Mouse (Mus musculus) layer of hippocampus, adult 2 months (tissue): ENCODE results near the gene Haus4. TPM values are rescaled to one million over a fixed set of nuclear protein-coding genes. Genes with fewer than 3 reads are reported as not detected.

Source experiments
- DNase-seq, 2 experiments: peaks; one replicate each; pipeline ENCODE4 v3.0.0; 2022; ENCODE audit warnings: low spot score in 2 of 2
- H3K27ac ChIP-seq: fragments of 200-600 bp; 2 replicates; pipeline ENCODE4 v1.8.1; 2022
- H3K4me3 ChIP-seq: fragments of 200-600 bp; 2 replicates; pipeline ENCODE4 v1.8.1; 2022; ENCODE audit warnings: mild to moderate bottlenecking
- CTCF ChIP-seq: fragments of 200-600 bp; conservative IDR thresholded peaks from 2 replicates; pipeline ENCODE4 v1.8.1; 2022; ENCODE audit warnings: antibody characterized with exemption, mild to moderate bottlenecking, moderate library complexity
- long read RNA-seq, 2 experiments: library from polyadenylated mRNA; stranded (forward); transcript quantifications; one replicate each; pipeline ENCODE4 v2.0.0; 2021; ENCODE audit warnings: borderline mapping rate in 2 of 2
- total RNA-seq, 2 experiments: library from RNA; stranded (reverse); gene quantifications; 2 replicates each; pipeline ENCODE4 v1.2.3; 2021

Gene Haus4
- total RNA-seq = 1 to 10 TPM; 4.4 to 4.8 TPM
- long read RNA-seq, experiment 1, transcript Haus4-201 (10 exons, 1,587 nt) = major isoform, 6 of 8 reads
- long read RNA-seq, experiment 1, partial matches to known transcripts = 1 of 8 reads
- long read RNA-seq, experiment 1, other reads (novel, unspliced or antisense) = 1 of 8 reads
- long read RNA-seq, experiment 2, transcript Haus4-201 (10 exons, 1,587 nt) = major isoform, 5 of 8 reads
- long read RNA-seq, experiment 2, partial matches to known transcripts = 1 of 8 reads
- long read RNA-seq, experiment 2, other reads (novel, unspliced or antisense) = 2 of 8 reads

DNA sequence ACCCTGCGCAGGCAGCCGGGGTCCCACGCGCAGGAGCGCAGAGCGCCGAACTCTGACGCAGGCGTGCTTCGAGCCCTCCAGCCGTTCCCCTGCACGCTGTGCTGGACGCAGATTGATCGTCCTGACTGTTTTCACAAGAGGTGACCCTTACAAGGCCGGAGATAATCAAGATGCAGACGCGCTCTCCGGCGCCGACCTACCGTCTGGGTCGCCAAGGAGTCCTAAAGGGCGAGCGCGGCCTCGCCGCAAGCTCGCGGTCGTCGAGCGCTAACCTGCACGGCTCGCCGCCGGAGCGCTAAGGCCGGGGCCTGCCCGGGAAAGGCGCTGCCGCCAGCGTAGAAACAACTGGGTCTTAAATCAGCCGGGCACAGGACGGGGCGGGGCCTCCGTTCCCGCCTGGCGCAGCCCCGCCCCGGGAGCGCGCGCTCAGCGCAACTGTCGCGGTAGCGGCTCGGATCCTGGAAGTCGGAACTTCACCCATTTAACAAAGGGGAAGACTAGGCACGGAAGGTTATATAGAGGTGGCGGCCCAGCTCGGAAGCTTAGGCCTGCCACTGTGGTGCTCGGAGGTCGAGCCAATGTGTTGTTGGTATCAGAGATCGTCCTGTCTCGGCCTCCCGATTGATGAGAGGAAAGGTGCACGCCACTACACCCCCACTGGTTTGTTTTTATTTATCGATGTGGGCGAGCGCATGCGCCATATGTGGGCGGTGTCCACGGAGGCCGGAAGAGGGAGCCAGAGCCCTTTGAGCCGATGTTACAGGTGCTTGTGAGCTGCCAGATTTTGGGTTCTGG, at the start of gene Haus4:
Gene Haus4, minus strand, starts transcription at position 642 of the 795 bp plus-strand sequence.
- peak; percentile 66 for TF ChIP-seq CTCF
- Histone ChIP-seq H3K27ac (peak within 1 kb of the TSS; percentile 68), H3K4me3 (peak within 1 kb of the TSS; percentile 78)
- DNase-seq = peak; percentile 32 to 63

DNA sequence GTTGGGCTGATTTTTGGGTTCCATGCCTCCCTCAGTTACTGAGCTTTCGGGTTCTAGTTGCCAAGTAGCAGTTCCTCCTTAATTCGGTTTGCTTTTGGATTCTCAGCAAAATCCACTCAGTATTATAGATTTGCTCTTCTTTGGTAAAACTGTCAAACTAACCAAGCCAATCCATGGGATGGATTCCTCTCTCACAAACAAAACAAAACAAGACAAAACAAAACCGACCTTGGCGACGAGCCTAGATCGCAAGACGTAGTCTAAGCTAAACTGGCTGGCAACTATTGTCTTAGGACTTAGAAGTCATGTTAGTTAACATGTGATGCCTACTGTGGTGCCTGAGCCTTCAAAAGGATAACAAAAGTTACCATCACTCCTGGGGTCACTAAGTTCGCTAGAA, 49.3 kb upstream of the Haus4 start:
- no peak for TF ChIP-seq CTCF

DNA sequence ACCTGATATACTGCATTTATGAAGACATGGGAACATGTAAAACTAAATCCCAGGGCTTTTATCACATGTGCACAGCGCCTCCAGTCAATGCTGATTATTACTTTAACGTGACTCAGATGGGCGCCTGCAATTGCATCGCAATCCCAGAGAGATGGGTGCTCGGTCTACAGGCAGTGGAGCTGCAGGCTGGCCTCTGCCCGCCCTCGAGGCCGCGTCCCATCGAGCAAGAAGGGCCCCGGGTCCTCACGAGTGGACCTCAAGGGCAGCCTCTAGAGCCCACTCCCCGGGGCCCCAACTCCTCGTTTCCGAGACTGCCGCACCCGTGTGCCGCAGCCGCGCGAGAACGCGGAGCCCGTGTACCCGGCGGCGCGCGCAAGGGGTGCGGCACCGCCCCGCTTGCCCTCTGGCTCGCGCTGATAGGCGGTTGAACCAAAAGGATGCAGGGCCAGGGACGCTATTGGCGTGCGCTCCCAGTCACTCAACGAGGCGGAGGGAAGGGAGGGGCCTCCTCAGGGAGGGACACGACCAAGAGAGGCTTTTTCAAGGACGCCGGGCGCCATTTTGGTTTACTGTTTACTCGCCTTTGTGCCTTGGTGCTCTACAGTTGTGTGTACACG, 48.7 kb upstream of the Haus4 start:
- DNase-seq = peak; percentile 95 to 97
- TF ChIP-seq CTCF = 0 out of 2 replicates have a peak, but pooled peaks have one; percentile 17
- H3K4me3 ChIP-seq = peak overlapping the region; percentile 75
- peak overlapping the region; percentile 97 for H3K27ac ChIP-seq

More for the DNA sequence above, 49.3 kb upstream of the Haus4 start:
- DNase-seq = no peak
- Histone ChIP-seq H3K27ac (peak overlapping the region; percentile 97), H3K4me3 (peak overlapping the region; percentile 46)

DNA sequence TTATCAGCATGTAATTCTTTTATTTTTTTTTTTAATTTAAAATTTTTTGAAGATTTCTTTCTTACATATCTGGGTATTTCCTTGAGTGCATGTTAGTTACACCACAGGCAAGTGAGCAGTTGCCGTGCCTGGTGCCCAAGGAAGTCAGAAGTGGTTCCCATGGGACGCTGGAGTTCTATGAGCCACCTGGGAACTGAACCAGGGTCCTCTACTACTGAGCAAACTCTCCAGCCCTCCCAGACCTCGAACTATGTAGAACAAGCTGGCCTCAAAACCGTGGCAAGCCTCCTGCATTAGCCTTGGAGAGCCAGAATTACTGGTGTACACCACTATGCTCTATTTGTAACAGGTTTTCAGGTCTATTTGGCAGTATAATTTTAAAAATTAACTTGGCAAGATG, 48.2 kb upstream of the Haus4 start:
- no peak for TF ChIP-seq CTCF
- H3K4me3 ChIP-seq = peak overlapping the region; percentile 75
- peak overlapping the region; percentile 97 for H3K27ac ChIP-seq
- DNase-seq = no peak

DNA sequence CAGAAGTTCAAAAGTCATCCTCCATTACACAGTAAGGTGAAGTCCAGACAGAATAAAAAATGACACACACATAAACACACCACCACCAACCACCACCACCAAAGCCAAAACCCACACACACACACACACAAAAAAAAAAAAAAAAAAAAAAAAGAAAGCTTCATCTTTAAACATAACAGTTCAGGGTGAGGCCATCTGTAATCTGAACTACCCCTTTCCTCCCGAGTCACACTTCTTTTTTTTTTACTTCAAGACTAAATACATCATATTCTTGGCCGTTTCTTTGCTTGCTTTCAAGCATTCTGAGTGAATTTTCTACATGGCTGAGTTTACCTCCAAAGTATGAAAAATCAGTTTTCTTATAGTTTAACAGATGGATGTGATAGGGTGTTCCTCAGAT, 47.2 kb upstream of the Haus4 start:
- no peak for TF ChIP-seq CTCF
- no peak for DNase-seq
- Histone ChIP-seq H3K27ac (no peak overlapping the region), H3K4me3 (no peak overlapping the region)

DNA sequence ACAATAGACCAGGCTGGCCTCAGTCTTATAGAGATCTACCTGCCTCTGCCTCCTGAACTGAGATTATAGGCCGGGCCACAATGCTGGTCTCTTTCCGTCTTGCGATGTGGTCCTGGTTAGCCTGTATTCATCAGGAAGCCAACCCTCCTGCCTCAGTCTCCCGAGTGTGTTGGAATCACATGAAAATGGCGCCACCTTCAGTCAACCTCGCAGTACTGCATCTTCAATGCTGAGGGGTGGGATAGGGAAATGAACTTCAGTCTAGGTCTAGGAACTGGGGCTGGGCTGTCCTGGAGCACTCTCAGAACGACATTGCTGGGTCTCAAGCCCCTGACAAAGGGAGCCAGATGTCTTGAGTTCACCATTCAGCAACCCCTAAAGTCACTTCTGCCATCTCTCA, 42.7 kb upstream of the Haus4 start:
- Histone ChIP-seq H3K4me3 (no peak overlapping the region), H3K27ac (no peak overlapping the region)
- TF ChIP-seq CTCF = peak; percentile 67
- no peak for DNase-seq

DNA sequence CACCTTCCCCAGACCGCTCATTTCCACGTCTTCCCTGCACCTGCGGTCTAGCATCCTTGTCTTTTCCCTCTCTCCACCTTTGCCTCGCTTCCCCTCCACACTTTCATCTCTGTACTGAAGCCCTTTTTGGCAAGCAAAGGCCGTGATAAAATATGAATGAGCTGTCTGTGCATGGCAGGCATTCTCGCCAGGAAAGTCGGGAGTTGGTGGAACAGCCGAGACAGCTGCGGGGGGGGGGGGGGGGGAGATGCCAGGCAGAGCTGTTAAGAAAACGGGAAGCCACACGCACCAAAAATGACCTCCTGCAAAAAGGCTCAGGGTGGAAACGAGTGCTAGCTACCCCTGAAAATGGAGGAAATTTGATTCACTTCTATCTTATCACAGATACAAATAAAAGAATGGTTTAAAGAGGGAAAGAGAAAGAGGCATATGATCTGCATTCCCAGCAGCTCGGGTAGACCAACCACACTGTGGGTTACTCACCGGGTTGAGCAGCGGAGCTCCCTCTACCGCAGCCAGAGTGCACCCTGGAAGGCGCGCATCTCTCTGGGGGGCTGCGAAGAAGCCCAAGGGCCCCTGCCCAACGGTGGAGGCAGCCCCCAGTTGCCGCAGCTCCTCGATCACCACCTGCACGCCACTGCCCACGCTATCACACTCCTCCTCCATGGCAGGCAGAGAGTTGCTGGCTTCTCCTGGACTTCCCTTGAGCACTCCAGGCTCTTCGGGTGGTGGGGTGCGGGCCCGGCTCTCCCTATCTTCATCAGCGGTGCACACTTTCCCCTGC, 40.4 kb upstream of the Haus4 start:
- no peak for DNase-seq
- Histone ChIP-seq H3K27ac (peak overlapping the region; percentile 84), H3K4me3 (peak overlapping the region; percentile 34)
- TF ChIP-seq CTCF = no peak

DNA sequence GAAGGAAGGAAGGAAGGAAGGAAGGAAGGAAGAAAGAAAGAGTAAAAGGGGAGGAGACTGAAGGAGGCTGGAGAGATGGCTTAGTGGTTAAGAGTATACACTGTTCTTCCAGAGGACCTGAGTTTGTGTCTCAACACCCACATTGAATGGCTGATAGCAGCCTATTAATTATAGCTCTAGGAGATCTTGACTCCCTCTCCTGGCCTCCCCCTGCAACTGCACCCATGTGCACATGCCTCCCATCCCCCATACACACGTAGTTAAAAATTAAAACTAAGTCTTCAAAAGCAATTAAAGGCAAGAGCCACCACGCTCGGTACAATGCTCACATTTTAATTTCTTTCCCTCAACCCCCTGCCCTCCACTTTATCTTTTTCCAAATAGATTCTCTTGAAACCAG, 39.6 kb upstream of the Haus4 start:
- H3K4me3 ChIP-seq = no peak overlapping the region
- TF ChIP-seq CTCF = peak; percentile 57

DNA sequence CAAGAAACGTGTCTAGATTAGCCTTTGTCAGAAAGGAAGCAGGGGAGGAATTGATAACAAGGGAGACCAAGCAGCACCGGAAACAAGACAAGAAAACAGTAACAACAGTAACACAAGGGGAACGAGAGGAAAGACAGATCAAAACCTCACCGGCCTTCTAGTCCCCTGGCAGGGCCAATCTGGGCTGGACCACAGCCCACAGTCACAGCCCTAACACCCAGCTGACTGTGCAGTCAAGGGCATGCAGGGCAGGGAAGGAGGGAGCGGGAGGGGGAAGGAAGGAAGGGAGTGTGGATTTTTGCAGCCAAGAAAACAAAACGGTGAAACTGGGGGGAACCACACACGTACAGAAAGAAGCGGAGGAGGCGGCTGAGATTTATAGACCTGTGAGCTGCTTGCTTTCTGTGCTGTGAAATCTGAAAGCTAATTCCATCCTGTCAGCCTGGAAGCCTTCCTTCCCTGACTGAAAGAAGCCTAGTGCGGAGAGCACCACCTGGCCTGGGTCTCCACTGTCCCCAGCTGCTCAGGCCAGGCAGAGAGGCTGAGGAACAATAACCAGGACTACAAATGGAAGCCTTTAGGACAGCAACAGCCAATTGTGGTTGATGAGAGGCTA, 38.0 kb upstream of the Haus4 start:
- Histone ChIP-seq H3K27ac (peak overlapping the region; percentile 55), H3K4me3 (no peak overlapping the region)
- no peak for DNase-seq
- no peak for TF ChIP-seq CTCF

More for the DNA sequence above, 39.6 kb upstream of the Haus4 start:
- peak overlapping the region; percentile 84; the same call in 1 of the 2 replicates for H3K27ac ChIP-seq
- no peak for DNase-seq

DNA sequence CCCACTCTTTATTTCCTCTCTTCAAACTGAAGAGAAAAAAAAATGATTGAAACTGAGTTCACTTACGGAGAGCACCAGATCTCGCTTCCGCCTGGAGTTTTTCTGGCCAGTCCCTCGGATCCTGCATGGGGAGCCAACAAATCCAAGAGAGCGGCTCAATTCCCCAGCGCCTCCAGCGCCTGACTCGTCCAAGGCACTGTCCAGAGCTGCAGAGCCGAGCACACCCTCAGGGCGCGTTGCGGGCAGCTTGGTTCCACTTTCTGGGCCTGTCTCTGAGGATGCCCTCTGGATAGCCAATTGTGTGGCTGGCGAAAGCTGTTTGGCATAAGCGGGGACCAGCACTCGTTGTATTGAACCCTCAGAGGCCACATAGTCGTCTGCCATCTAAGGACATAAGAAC, 36.6 kb upstream of the Haus4 start:
- TF ChIP-seq CTCF = no peak
- no peak overlapping the region for H3K27ac ChIP-seq

DNA sequence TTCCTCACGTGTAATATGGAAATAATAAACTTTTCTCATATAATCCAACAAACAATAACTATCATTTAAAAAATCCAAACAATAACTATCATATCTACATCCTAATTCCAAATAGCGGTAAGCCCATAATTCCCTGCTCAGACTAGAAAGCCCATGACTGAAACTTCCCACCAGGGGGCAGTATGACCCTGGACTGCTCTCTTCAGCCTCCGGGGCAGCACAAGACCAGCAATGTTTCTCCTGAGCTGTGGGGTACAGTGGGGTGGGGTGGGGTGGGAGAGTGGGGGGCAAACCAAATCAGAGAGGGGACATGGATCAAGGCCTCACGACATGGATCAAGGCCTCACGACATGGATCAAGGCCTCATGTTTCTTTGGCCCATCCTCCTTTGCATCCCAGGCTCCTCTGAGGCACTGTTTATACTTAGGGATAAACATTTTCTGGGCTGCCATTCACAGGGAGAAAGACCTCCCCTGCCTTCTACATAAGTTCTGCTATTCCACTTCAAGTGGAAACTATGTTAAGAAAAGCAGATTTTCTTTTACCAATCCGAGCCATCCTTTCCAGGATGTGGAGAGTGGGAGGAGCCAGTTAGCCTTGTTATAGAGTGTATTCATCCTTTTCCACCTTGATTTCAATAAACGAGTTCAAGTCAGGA, 29.4 kb upstream of the Haus4 start:
- H3K27ac ChIP-seq = no peak overlapping the region
- DNase-seq = peak in 1 of 2 experiments; percentile 73
- H3K4me3 ChIP-seq = no peak overlapping the region
- peak; percentile 78 for TF ChIP-seq CTCF

More for the DNA sequence above, 36.6 kb upstream of the Haus4 start:
- H3K4me3 ChIP-seq = no peak overlapping the region
- DNase-seq = no peak

DNA sequence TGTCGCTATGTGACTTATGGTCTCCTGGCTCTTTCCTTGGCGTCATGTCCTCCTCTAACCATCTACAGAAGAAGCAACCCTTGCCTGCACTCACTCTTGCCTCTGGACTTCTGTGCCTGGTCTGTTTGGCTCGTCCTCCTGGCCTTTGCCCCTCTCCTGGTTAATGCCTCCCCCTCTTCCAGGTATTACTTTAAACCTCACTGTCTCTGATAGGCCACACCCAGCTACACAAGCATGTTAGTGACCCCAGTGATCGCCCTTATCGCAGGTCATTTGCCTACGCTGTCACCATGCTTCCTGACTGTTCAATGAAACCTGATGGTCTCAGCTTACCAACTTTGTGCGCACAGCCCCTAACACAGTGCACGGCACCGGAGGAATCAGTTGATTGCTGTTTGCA, 28.1 kb upstream of the Haus4 start:
- no peak for DNase-seq
- no peak overlapping the region for H3K27ac ChIP-seq
- no peak overlapping the region for H3K4me3 ChIP-seq
- TF ChIP-seq CTCF = no peak
